Mouse (Mus musculus) midbrain, postnatal 0 days (tissue): ENCODE measurements around the gene Cdk4. TPM values are rescaled to one million over a fixed set of nuclear protein-coding genes. Genes with fewer than 3 reads are reported as not detected.

ENCODE experiments used
- ATAC-seq: fragments of 200-750 bp; cut with Nextera tagmentation; 2 replicates; pipeline ENCODE4 v1.8.0; 2017; ENCODE audit warnings: moderate number of reproducible peaks, mild to moderate bottlenecking, moderate TSS enrichment, moderate library complexity; ENCODE audit not compliant: low FRiP score
- DNase-seq: peaks from one replicate; pipeline ENCODE4 v3.0.0-alpha.2; 2015; ENCODE audit warnings: low spot score
- H3K27ac ChIP-seq: fragments of 300-500 bp; sonication (generic); 2 replicates; pipeline ENCODE4 v1.5.1; 2014; ENCODE audit warnings: low read depth, mild to moderate bottlenecking, low read length, mixed read lengths
- H3K27me3 ChIP-seq: fragments of 300-500 bp; sonication (generic); 2 replicates; pipeline ENCODE4 v1.6.1; 2014; ENCODE audit warnings: low read length, control low read depth, mixed read lengths; ENCODE audit not compliant: insufficient read depth
- H3K36me3 ChIP-seq: fragments of 300-500 bp; sonication (generic); 2 replicates; pipeline ENCODE4 v1.6.1; 2014; ENCODE audit warnings: low read length, control low read depth, mixed read lengths; ENCODE audit not compliant: insufficient read depth
- H3K4me1 ChIP-seq: fragments of 300-500 bp; sonication (generic); 2 replicates; pipeline ENCODE4 v1.6.1; 2014; ENCODE audit warnings: mild to moderate bottlenecking, control low read depth, antibody characterized with exemption, low read length, mixed read lengths; ENCODE audit not compliant: insufficient read depth
- H3K4me2 ChIP-seq: fragments of 300-500 bp; sonication (generic); 2 replicates; pipeline ENCODE4 v1.6.1; 2014; ENCODE audit warnings: low read depth, mild to moderate bottlenecking, low read length, mixed read lengths; ENCODE audit not compliant: poor library complexity, severe bottlenecking
- H3K4me3 ChIP-seq: fragments of 300-500 bp; sonication (generic); 2 replicates; pipeline ENCODE4 v1.5.1; 2014; ENCODE audit warnings: low read depth, mild to moderate bottlenecking, low read length, moderate library complexity
- H3K9ac ChIP-seq: fragments of 300-500 bp; sonication (generic); replicated peaks from 2 replicates; pipeline ENCODE4 v1.6.1; 2014; ENCODE audit warnings: mild to moderate bottlenecking, low read length, moderate library complexity, mixed read lengths; ENCODE audit not compliant: poor library complexity, severe bottlenecking
- H3K9me3 ChIP-seq: fragments of 300-500 bp; sonication (generic); 2 replicates; pipeline ENCODE4 v1.6.1; 2016; ENCODE audit warnings: low read length, control low read depth
- CTCF ChIP-seq: IDR thresholded peaks from 2 replicates; pipeline ENCODE4 v1.5.1; 2016; ENCODE audit warnings: antibody characterized with exemption, mild to moderate bottlenecking
- WGBS: fragments of 180-500 bp; shearing (Covaris S2); extraction: QIAGEN DNeasy Blood & Tissue Kit; methylation state at CpG from one replicate; pipeline ENCODE4 v1.1.7; 2014; 5-methylcytosine and 5-hydroxymethylcytosine counted together
- polyA plus RNA-seq: library from polyadenylated mRNA; unstranded; fragments of >200 nt; fragmentation: Nextera tagmentation; extraction: Ambion mirVana; gene quantifications from 2 replicates; pipeline ENCODE4 v1.2.1, GENCODE M21; 2015
- total RNA-seq: library from RNA; depleted of rRNA; stranded (reverse); fragments of >200 nt; gene quantifications from 2 replicates; pipeline ENCODE4 v1.2.3, GENCODE M21; 2014

The Cdk4 gene
- total and polyA plus RNA-seq, 2 experiments from 2014 or later = 311 to 364 TPM

DNA sequence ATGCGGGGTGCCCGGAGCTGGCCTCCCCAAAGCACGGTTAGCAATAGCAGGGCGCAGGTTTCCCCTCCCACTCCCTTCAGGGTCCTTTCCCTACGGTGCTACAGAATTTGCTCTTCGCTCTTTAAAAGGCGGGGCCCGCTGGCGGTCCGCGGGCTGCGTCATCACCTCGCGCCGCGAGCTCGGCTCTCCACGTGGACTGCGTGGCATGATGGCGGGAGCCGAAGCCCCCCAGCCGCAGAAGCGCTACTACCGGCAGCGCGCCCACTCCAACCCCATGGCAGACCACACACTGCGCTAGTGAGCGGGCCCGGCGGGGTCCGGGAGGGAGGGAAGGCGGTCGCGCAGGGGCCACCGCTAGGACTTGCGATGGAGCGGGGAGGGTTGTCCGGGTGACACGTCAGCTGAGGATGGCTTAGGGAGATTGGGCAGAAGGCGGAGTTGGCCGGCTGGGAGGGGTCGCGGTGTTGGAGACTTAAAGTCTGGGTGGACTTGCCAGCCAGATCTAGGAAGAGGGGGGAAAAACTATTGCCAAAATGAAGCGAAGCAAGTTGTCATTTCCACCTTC, 21.5 kb upstream of the Cdk4 start:
- no peaks in the 10 kb centered on the region for H3K36me3 ChIP-seq
- WGBS = under 1% methylated on average over 44 of the region's 44 CpGs
- peak overlapping the region; percentile 39; the same call in 1 of the 2 replicates for H3K27ac ChIP-seq
- ATAC-seq = peak; percentile 80
- peak; percentile 94 for DNase-seq
- no peaks in the 10 kb centered on the region; the same call in 1 of the 2 replicates for H3K4me1 ChIP-seq
- H3K9me3 ChIP-seq = no peaks in the 10 kb centered on the region
- TF ChIP-seq CTCF = no peak
- 0 out of 2 replicates have a peak, but pooled peaks cover 4% of the 10 kb centered on the region for H3K27me3 ChIP-seq
- peak overlapping the region; percentile 94 for H3K4me2 ChIP-seq
- H3K4me3 ChIP-seq = peak overlapping the region; percentile 79
- peak overlapping the region; percentile 71 for H3K9ac ChIP-seq

DNA sequence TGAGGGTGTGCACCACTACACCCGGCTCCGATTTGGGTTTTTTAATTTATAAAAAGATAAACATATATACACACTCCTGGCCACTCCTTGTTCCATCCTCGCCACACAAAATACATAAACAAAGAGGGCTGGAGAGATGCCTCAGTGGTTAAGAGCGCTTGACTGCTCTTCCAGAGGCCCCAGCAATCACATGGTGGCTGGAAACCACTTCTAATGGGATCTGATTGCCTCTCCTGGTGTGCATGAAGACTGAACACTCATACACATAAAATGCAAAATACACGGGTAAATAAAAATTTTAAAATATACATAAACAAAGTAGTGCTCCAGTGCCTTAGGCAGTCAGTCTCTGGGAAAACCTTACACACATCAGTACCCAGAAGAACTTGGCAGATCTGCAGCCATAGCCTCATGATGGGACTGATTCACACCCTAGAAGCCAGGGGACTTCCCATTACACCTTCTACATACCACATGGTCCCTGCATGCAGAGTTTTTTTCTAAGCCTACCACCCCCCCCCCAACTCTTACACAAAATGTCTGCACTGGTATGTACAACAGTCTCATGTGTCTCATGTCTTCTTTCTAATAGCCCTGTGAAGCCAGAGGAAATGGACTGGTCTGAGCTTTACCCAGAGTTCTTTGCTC, 20.7 kb upstream of the Cdk4 start:
- peak overlapping the region; percentile 94 for H3K4me2 ChIP-seq
- H3K36me3 ChIP-seq = no peaks in the 10 kb centered on the region
- DNase-seq (no peak), ATAC-seq (no peak)
- no peak overlapping the region for H3K27ac ChIP-seq
- peaks cover 5% of the 10 kb centered on the region; the same call in 1 of the 2 replicates for H3K27me3 ChIP-seq
- WGBS = 18% methylated on average over 5 of the region's 5 CpGs
- peak overlapping the region; percentile 79 for H3K4me3 ChIP-seq
- H3K4me1 ChIP-seq = no peaks in the 10 kb centered on the region; the same call in 1 of the 2 replicates
- TF ChIP-seq CTCF = no peak
- 0 out of 2 replicates have a peak overlapping the region, but pooled peaks have one; percentile 71 for H3K9ac ChIP-seq
- H3K9me3 ChIP-seq = no peaks in the 10 kb centered on the region

- Histone ChIP-seq H3K9ac (no peak overlapping the region), H3K4me2 (no peak overlapping the region), H3K27ac (no peak overlapping the region), H3K9me3 (no peaks in the 10 kb centered on the region), H3K27me3 (peaks cover 11% of the 10 kb centered on the region), H3K36me3 (no peaks in the 10 kb centered on the region), H3K4me1 (no peaks in the 10 kb centered on the region; the same call in 1 of the 2 replicates), H3K4me3 (no peak overlapping the region)
- ATAC-seq = no peak
- TF ChIP-seq CTCF = no peak
- 51% methylated on average over 6 of the region's 6 CpGs for WGBS
- DNase-seq = no peak
These were observed 20.1 kb upstream of the Cdk4 start for GRCm38 (mm10) chr10:127043187-127043586.

DNA sequence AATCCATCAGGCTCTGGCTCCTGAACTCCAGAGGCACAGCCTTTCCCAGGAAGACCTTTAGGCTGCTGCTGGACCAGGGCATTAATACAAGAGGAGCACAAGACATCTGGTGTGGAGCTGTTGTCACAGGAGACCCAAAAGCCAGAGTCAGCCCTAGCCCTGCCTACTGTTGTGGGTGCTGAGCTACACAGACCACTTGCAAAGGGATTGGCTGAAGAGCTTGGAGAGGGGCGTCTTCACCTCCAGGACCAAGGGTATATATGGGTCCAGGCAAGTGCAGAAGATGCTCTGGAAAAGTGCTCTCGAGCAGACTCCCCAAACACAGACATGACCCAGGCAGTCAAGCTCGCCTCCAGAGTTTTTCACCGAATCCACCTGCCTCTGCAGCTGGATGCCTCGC, 15.4 kb upstream of the Cdk4 start, which contains the start of gene Cyp27b1:
Cyp27b1 (plus strand) TSS at position 297 of the 400 bp plus-strand sequence.
- Histone ChIP-seq H3K9ac (no peak within 1 kb of the TSS), H3K4me2 (no peak within 1 kb of the TSS), H3K27me3 (peaks cover 33% of the 10 kb centered on the region), H3K9me3 (no peaks in the 10 kb centered on the region), H3K27ac (no peak within 1 kb of the TSS), H3K4me1 (no peaks in the 10 kb centered on the region), H3K36me3 (no peaks in the 10 kb centered on the region), H3K4me3 (no peak within 1 kb of the TSS)
- TF ChIP-seq CTCF = no peak
- ATAC-seq (no peak), DNase-seq (no peak)
- WGBS = 29% methylated on average over 5 of the region's 5 CpGs

DNA sequence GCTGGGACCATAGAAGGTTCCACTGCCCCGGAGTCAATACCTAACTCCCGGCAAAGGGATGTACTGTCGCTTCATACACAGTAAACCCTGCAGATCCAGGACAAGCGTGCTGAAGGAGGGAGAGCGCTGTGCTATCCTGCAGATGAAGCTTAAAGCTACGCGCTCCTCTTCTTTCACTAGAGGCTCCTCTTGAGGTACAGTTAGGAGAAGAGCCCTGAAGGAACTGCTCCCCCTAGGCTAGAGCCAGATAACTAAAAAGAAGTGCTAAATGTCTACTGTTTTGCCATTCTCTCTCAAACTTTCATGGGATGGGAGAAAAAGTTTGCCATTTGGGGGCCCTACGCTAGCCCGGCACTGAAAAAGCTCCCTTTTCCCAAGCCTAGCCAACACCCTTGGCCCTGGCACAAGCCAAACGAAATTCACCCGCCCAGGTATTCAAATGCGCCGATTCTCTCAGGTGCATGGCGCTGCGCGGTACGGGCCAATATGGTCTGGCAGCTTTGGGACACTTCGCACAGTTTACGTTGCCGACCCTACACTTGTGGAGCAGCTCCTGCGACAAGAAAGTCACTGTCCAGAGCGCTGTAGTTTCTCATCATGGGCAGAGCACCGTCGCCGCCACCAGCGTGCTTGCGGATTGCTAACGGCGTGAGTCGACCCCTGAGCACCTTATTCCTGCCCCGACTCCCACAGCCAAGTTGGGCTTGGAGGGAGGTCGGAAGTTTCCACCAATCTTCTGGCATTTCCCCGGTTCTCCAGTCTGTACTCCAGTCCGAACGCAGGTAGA, 14.5 kb upstream of the Cdk4 start:
- 6% methylated on average over 35 of the region's 35 CpGs for WGBS
- Histone ChIP-seq H3K4me2 (no peak overlapping the region), H3K4me1 (no peaks in the 10 kb centered on the region), H3K36me3 (peaks cover 3% of the 10 kb centered on the region; the same call in 1 of the 2 replicates), H3K9me3 (no peaks in the 10 kb centered on the region), H3K9ac (no peak overlapping the region), H3K27ac (no peak overlapping the region), H3K27me3 (peaks cover 33% of the 10 kb centered on the region), H3K4me3 (no peak overlapping the region)
- ATAC-seq (no peak), DNase-seq (no peak)
- TF ChIP-seq CTCF = peak; percentile 29; the same call in 1 of the 2 replicates
